Mouse (Mus musculus): ENCODE measurements around the gene Calcrl. TPM values are rescaled to one million over a fixed set of nuclear protein-coding genes. Genes with fewer than 3 reads are reported as not detected.

Calcrl gene
- 3.6 and 3.9 TPM in 2 replicates for polyA plus RNA-seq (2012; rRNA removed)

GRCm38 (mm10) chr2:84425138-84425537 is at the start of gene Calcrl:
Gene Calcrl, minus strand, starts transcription at chr2:84425411.
- H3K27ac ChIP-seq (ENCODE audit: insufficient read depth, low read length), result no peak within 1 kb of the TSS
- H3K4me3 ChIP-seq (replicated peaks; ENCODE audit: insufficient read depth, low read depth, low read length), result peak within 1 kb of the TSS; percentile 20
- no peaks in the 10 kb centered on the region for H3K27me3 ChIP-seq (ENCODE audit: control insufficient read depth, insufficient read depth, low read length)
- peak; percentile 11 to 12 for DNase-seq
- no peak for TF ChIP-seq CTCF (IDR thresholded peaks at IDR 0.05; ENCODE audit: borderline replicate concordance, insufficient read depth, low read depth, low read length)
- no peak for TF ChIP-seq POLR2A (IDR thresholded peaks at IDR 0.05; ENCODE audit: borderline replicate concordance, insufficient read depth, low read length)
- WGBS, result 4% methylated on average over 10 of the region's 10 CpGs
- no peaks in the 10 kb centered on the region for H3K4me1 ChIP-seq (ENCODE audit: control insufficient read depth, insufficient read depth, low read length)

- TF ChIP-seq POLR2A (IDR thresholded peaks at IDR 0.05; ENCODE audit: borderline replicate concordance, insufficient read depth, low read length) (no peak), CTCF (IDR thresholded peaks at IDR 0.05; ENCODE audit: borderline replicate concordance, insufficient read depth, low read depth, low read length) (no peak)
- 20% methylated on average over 6 of the region's 6 CpGs for WGBS
- Histone ChIP-seq H3K4me3 (replicated peaks; ENCODE audit: insufficient read depth, low read depth, low read length) (no peak overlapping the region), H3K4me1 (ENCODE audit: control insufficient read depth, insufficient read depth, low read length) (no peaks in the 10 kb centered on the region), H3K27me3 (ENCODE audit: control insufficient read depth, insufficient read depth, low read length) (no peaks in the 10 kb centered on the region), H3K27ac (ENCODE audit: insufficient read depth, low read length) (no peak overlapping the region)
- DNase-seq, result no peak
Measured at GRCm38 (mm10) chr2:84474651-84475050, 49.4 kb upstream of the Calcrl start.

- H3K4me1 ChIP-seq (ENCODE audit: control insufficient read depth, insufficient read depth, low read length), result no peaks in the 10 kb centered on the region
- no peak overlapping the region for H3K4me3 ChIP-seq (replicated peaks; ENCODE audit: insufficient read depth, low read depth, low read length)
- WGBS, result 74% methylated on average over 14 of the region's 14 CpGs
- DNase-seq, result no peak
- H3K27me3 ChIP-seq (ENCODE audit: control insufficient read depth, insufficient read depth, low read length), result no peaks in the 10 kb centered on the region
- H3K27ac ChIP-seq (ENCODE audit: insufficient read depth, low read length), result no peak overlapping the region
- TF ChIP-seq POLR2A (IDR thresholded peaks at IDR 0.05; ENCODE audit: borderline replicate concordance, insufficient read depth, low read length) (no peak), CTCF (IDR thresholded peaks at IDR 0.05; ENCODE audit: borderline replicate concordance, insufficient read depth, low read depth, low read length) (no peak)
Measured at GRCm38 (mm10) chr2:84473941-84474530, 48.8 kb upstream of the Calcrl start.

GRCm38 (mm10) chr2:84467391-84467790 is 42.2 kb upstream of the Calcrl start:
- DNase-seq, result no peak
- Histone ChIP-seq H3K4me1 (ENCODE audit: control insufficient read depth, insufficient read depth, low read length) (no peaks in the 10 kb centered on the region), H3K27me3 (ENCODE audit: control insufficient read depth, insufficient read depth, low read length) (no peaks in the 10 kb centered on the region), H3K27ac (ENCODE audit: insufficient read depth, low read length) (no peak overlapping the region), H3K4me3 (replicated peaks; ENCODE audit: insufficient read depth, low read depth, low read length) (no peak overlapping the region)
- no peak for TF ChIP-seq POLR2A (IDR thresholded peaks at IDR 0.05; ENCODE audit: borderline replicate concordance, insufficient read depth, low read length)
- 88% methylated on average over 4 of the region's 4 CpGs for WGBS

GRCm38 (mm10) chr2:84464956-84465355 is 39.7 kb upstream of the Calcrl start:
- Histone ChIP-seq H3K27me3 (ENCODE audit: control insufficient read depth, insufficient read depth, low read length) (no peaks in the 10 kb centered on the region), H3K4me1 (ENCODE audit: control insufficient read depth, insufficient read depth, low read length) (no peaks in the 10 kb centered on the region), H3K4me3 (replicated peaks; ENCODE audit: insufficient read depth, low read depth, low read length) (no peak overlapping the region), H3K27ac (ENCODE audit: insufficient read depth, low read length) (no peak overlapping the region)
- TF ChIP-seq POLR2A (IDR thresholded peaks at IDR 0.05; ENCODE audit: borderline replicate concordance, insufficient read depth, low read length), result no peak
- TF ChIP-seq CTCF (IDR thresholded peaks at IDR 0.05; ENCODE audit: borderline replicate concordance, insufficient read depth, low read depth, low read length), result no peak
- no peak for DNase-seq
- 51% methylated on average over 7 of the region's 7 CpGs for WGBS

GRCm38 (mm10) chr2:84462411-84462810 is 37.2 kb upstream of the Calcrl start:
- DNase-seq, result no peak
- Histone ChIP-seq H3K4me3 (replicated peaks; ENCODE audit: insufficient read depth, low read depth, low read length) (no peak overlapping the region), H3K27me3 (ENCODE audit: control insufficient read depth, insufficient read depth, low read length) (no peaks in the 10 kb centered on the region), H3K27ac (ENCODE audit: insufficient read depth, low read length) (no peak overlapping the region), H3K4me1 (ENCODE audit: control insufficient read depth, insufficient read depth, low read length) (no peaks in the 10 kb centered on the region)
- TF ChIP-seq POLR2A (IDR thresholded peaks at IDR 0.05; ENCODE audit: borderline replicate concordance, insufficient read depth, low read length) (no peak), CTCF (IDR thresholded peaks at IDR 0.05; ENCODE audit: borderline replicate concordance, insufficient read depth, low read depth, low read length) (no peak)
- WGBS, result 92% methylated on average over 3 of the region's 3 CpGs

- TF ChIP-seq CTCF (IDR thresholded peaks at IDR 0.05; ENCODE audit: borderline replicate concordance, insufficient read depth, low read depth, low read length), result no peak
- no peak for TF ChIP-seq POLR2A (IDR thresholded peaks at IDR 0.05; ENCODE audit: borderline replicate concordance, insufficient read depth, low read length)
- WGBS, result 75% methylated on average over 11 of the region's 11 CpGs
- Histone ChIP-seq H3K27ac (ENCODE audit: insufficient read depth, low read length) (no peak overlapping the region), H3K4me3 (replicated peaks; ENCODE audit: insufficient read depth, low read depth, low read length) (no peak overlapping the region), H3K27me3 (ENCODE audit: control insufficient read depth, insufficient read depth, low read length) (no peaks in the 10 kb centered on the region), H3K4me1 (ENCODE audit: control insufficient read depth, insufficient read depth, low read length) (no peaks in the 10 kb centered on the region)
- no peak for DNase-seq
Measured at GRCm38 (mm10) chr2:84459651-84460177, 34.5 kb upstream of the Calcrl start.

GRCm38 (mm10) chr2:84457221-84457620 is 32.0 kb upstream of the Calcrl start:
- Histone ChIP-seq H3K27me3 (ENCODE audit: control insufficient read depth, insufficient read depth, low read length) (no peaks in the 10 kb centered on the region), H3K27ac (ENCODE audit: insufficient read depth, low read length) (no peak overlapping the region), H3K4me1 (ENCODE audit: control insufficient read depth, insufficient read depth, low read length) (no peaks in the 10 kb centered on the region), H3K4me3 (replicated peaks; ENCODE audit: insufficient read depth, low read depth, low read length) (no peak overlapping the region)
- TF ChIP-seq POLR2A (IDR thresholded peaks at IDR 0.05; ENCODE audit: borderline replicate concordance, insufficient read depth, low read length), result no peak
- WGBS, result 87% methylated on average over 6 of the region's 6 CpGs
- no peak for DNase-seq
